Mouse (Mus musculus) kidney, embryonic 16.5 days (tissue): ENCODE results near the gene Ptger3. TPM values are rescaled to one million over a fixed set of nuclear protein-coding genes. Genes with fewer than 3 reads are reported as not detected.

ENCODE experiments used
- ATAC-seq: fragments of 200-750 bp; cut with Nextera tagmentation; 2 replicates; pipeline ENCODE4 v1.8.0; 2017; ENCODE audit warnings: moderate TSS enrichment; ENCODE audit not compliant: low FRiP score, low TSS enrichment
- H3K27ac ChIP-seq: fragments of 300-500 bp; sonication (generic); 2 replicates; pipeline ENCODE4 v1.5.1; 2014; ENCODE audit warnings: low read length
- H3K27me3 ChIP-seq: fragments of 300-500 bp; sonication (generic); 2 replicates; pipeline ENCODE4 v1.6.1; 2014; ENCODE audit warnings: low read length, control low read depth, mixed read lengths; ENCODE audit not compliant: insufficient read depth
- H3K36me3 ChIP-seq: fragments of 300-500 bp; sonication (generic); 2 replicates; pipeline ENCODE4 v1.6.1; 2014; ENCODE audit warnings: low read length, control low read depth, mixed read lengths; ENCODE audit not compliant: insufficient read depth
- H3K4me1 ChIP-seq: fragments of 300-500 bp; sonication (generic); 2 replicates; pipeline ENCODE4 v1.6.1; 2014; ENCODE audit warnings: low read length, control low read depth, mixed read lengths; ENCODE audit not compliant: insufficient read depth
- H3K4me2 ChIP-seq: fragments of 300-500 bp; sonication (generic); replicated peaks from 2 replicates; pipeline ENCODE4 v1.6.1; 2014; ENCODE audit warnings: low read depth, low read length
- H3K4me3 ChIP-seq: fragments of 300-500 bp; sonication (generic); 2 replicates; pipeline ENCODE4 v1.5.1; 2014; ENCODE audit warnings: mild to moderate bottlenecking, low read length
- H3K9ac ChIP-seq: fragments of 300-500 bp; sonication (generic); replicated peaks from 2 replicates; pipeline ENCODE4 v1.6.1; 2014; ENCODE audit warnings: low read length
- H3K9me3 ChIP-seq: fragments of 300-500 bp; sonication (generic); 2 replicates; pipeline ENCODE4 v1.6.1; 2016; ENCODE audit warnings: low read length, control low read depth
- WGBS: fragments of 180-500 bp; shearing (Covaris S2); extraction: QIAGEN DNeasy Blood & Tissue Kit; methylation state at CpG from one replicate; pipeline ENCODE4 v1.1.7; 2014; 5-methylcytosine and 5-hydroxymethylcytosine counted together
- polyA plus RNA-seq: library from polyadenylated mRNA; unstranded; fragments of >200 nt; fragmentation: Nextera tagmentation; extraction: Ambion mirVana; gene quantifications from 2 replicates; pipeline ENCODE4 v1.2.1, GENCODE M21; 2015

Gene Ptger3
- 7.2 and 7.4 TPM in 2 replicates for polyA plus RNA-seq

GRCm38 (mm10) chr3:157566725-157567565 lies at the start of gene Ptger3:
TSS of gene Ptger3 (plus strand) at chr3:157566892.
- H3K27me3 ChIP-seq, result peaks cover 40% of the 10 kb centered on the region
- H3K4me1 ChIP-seq, result peaks cover 11% of the 10 kb centered on the region; the same call in 1 of the 2 replicates
- no peaks in the 10 kb centered on the region for H3K36me3 ChIP-seq
- ATAC-seq, result peak; percentile 88
- H3K27ac ChIP-seq, result no peak within 1 kb of the TSS
- H3K4me2 ChIP-seq, result peak within 1 kb of the TSS; percentile 93
- H3K9me3 ChIP-seq, result no peaks in the 10 kb centered on the region
- WGBS, result 2% methylated on average over 71 of the region's 84 CpGs
- peak within 1 kb of the TSS; percentile 45 for H3K9ac ChIP-seq
- H3K4me3 ChIP-seq, result peak within 1 kb of the TSS; percentile 56

DNA sequence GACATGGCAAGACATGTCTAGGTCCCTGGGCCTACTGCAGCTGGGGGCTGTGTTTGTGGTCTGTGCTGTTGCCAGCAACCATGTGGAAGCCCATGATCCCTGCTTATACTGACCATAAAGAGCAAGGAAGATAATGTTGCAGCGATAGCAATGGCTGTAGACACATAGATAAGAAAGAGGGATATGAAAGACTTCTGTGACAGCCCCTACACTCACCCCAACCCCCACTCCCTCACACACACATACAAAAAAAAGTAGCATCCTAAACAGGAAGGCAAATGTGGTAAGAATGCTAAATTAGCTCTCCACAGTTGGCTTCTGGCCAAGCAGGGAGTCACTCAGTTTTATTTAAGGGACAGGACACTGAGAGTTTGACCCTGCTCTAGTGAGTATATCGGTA lies 48.7 kb upstream of the Ptger3 start:
- no peaks in the 10 kb centered on the region; the same call in 1 of the 2 replicates for H3K4me1 ChIP-seq
- H3K27ac ChIP-seq, result no peak overlapping the region
- ATAC-seq, result peak; percentile 36; the same call in 1 of the 2 replicates
- H3K27me3 ChIP-seq, result no peaks in the 10 kb centered on the region
- H3K36me3 ChIP-seq, result no peaks in the 10 kb centered on the region
- H3K4me3 ChIP-seq, result no peak overlapping the region
- no peak overlapping the region for H3K9ac ChIP-seq
- no peak overlapping the region for H3K4me2 ChIP-seq
- H3K9me3 ChIP-seq, result no peaks in the 10 kb centered on the region
- WGBS, result 52% methylated on average over 2 of the region's 2 CpGs

- Histone ChIP-seq H3K4me1 (no peaks in the 10 kb centered on the region; the same call in 1 of the 2 replicates), H3K9ac (no peak overlapping the region)
- ATAC-seq, result peak; percentile 46; the same call in 1 of the 2 replicates
Observed at GRCm38 (mm10) chr3:157520433-157520832, 46.3 kb upstream of the Ptger3 start.

GRCm38 (mm10) chr3:157523834-157524233 lies 42.9 kb upstream of the Ptger3 start:
- Histone ChIP-seq H3K4me3 (no peak overlapping the region), H3K4me1 (no peaks in the 10 kb centered on the region), H3K27ac (no peak overlapping the region), H3K9ac (no peak overlapping the region), H3K4me2 (no peak overlapping the region), H3K9me3 (no peaks in the 10 kb centered on the region), H3K27me3 (no peaks in the 10 kb centered on the region), H3K36me3 (no peaks in the 10 kb centered on the region)
- no peak for ATAC-seq
- 50% methylated on average over 1 of the region's 1 CpGs for WGBS

More at GRCm38 (mm10) chr3:157520433-157520832, 46.3 kb upstream of the Ptger3 start:
- Histone ChIP-seq H3K9me3 (no peaks in the 10 kb centered on the region), H3K4me3 (no peak overlapping the region), H3K27me3 (no peaks in the 10 kb centered on the region), H3K27ac (no peak overlapping the region), H3K36me3 (no peaks in the 10 kb centered on the region), H3K4me2 (no peak overlapping the region)
- WGBS, result 4% methylated on average over 1 of the region's 1 CpGs

DNA sequence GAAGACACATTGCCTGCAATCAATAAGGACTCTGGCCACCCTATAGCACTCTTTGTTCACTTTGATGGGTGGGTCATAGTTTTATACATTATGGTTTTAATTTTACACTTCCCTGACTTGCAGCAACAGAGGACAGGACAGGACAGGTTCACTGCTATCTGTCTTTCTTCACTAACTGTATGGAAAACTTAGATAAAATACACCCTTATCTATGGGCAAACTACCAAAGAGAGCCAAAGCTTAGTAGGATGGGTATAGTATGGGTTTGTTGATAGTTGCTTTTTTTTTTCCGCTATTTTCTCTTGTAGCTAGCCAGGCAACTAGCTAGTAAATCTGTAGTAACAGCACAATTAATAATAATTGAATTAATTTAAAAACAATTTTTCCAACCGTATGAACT lies 35.1 kb upstream of the Ptger3 start:
- ATAC-seq, result no peak

DNA sequence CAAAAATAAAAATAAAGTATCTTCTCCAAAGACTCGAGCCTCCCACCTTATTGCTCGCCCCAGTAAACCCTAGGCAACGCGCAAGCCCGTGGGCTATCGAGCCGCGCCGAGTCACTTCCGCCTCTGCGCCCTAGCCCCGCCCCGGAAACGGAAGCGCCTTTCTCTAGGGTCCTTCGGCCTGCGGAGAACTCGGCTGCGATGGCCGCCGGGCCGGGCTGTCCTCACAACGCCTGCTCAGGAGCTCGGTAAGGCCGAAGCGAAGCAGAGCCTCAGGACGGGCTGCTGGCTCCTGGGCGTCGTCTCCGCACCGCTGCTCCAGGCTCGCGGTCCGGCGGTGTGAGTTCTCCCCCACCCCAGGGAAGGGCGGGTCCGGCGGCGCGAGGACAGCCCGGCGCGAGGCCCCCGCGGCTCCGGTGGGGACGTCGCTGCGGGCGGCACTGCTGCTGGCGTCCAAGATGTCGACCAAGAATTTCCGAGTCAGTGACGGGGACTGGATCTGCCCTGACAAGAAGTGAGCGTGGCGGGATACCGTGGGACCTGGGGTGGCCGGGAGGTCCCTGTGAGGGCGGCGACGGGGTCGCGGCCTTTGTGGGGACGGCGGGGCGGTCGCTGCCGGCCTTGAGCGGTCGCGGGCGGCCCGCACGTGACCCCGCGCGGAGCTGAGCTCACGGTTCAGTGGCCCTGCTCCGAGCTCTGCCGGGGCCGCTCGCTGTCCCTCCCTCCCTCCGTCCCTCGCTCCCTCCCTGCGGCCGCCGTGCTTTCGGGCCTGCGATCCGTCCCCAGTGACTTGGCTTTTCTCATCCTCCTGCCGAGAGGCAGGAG lies 32.5 kb upstream of the Ptger3 start, which contains the start of gene Zranb2:
Zranb2 (plus strand) TSS at position 197 of the 822 bp plus-strand sequence.
- Histone ChIP-seq H3K27ac (peak within 1 kb of the TSS; percentile 95), H3K9ac (peak within 1 kb of the TSS; percentile 95), H3K4me3 (peak within 1 kb of the TSS; percentile 94), H3K36me3 (peaks cover 11% of the 10 kb centered on the region), H3K27me3 (peaks cover 24% of the 10 kb centered on the region), H3K4me1 (peaks cover 9% of the 10 kb centered on the region; the same call in 1 of the 2 replicates), H3K4me2 (peak within 1 kb of the TSS; percentile 85), H3K9me3 (peaks cover 6% of the 10 kb centered on the region)
- 0% methylated on average over 80 of the region's 91 CpGs for WGBS
- peak; percentile 95 for ATAC-seq

More for the DNA sequence above, 35.1 kb upstream of the Ptger3 start:
- H3K9me3 ChIP-seq, result peaks cover 6% of the 10 kb centered on the region
- peaks cover 9% of the 10 kb centered on the region; the same call in 1 of the 2 replicates for H3K4me1 ChIP-seq
- H3K36me3 ChIP-seq, result peaks cover 2% of the 10 kb centered on the region; the same call in 1 of the 2 replicates
- no peak overlapping the region for H3K4me3 ChIP-seq
- H3K9ac ChIP-seq, result no peak overlapping the region
- no peak overlapping the region for H3K27ac ChIP-seq
- 78% methylated on average over 2 of the region's 2 CpGs for WGBS
- no peak overlapping the region for H3K4me2 ChIP-seq
- H3K27me3 ChIP-seq, result peaks cover 24% of the 10 kb centered on the region

- Histone ChIP-seq H3K9me3 (peaks cover 6% of the 10 kb centered on the region), H3K4me3 (peak overlapping the region; percentile 94), H3K27me3 (peaks cover 20% of the 10 kb centered on the region), H3K9ac (peak overlapping the region; percentile 95), H3K27ac (peak overlapping the region; percentile 95), H3K4me1 (peaks cover 9% of the 10 kb centered on the region; the same call in 1 of the 2 replicates), H3K36me3 (peaks cover 16% of the 10 kb centered on the region), H3K4me2 (peak overlapping the region; percentile 85)
- peak; percentile 24 for ATAC-seq
- WGBS, result 2% methylated on average over 15 of the region's 15 CpGs
Observed at GRCm38 (mm10) chr3:157534786-157535415, 31.8 kb upstream of the Ptger3 start.

GRCm38 (mm10) chr3:157549323-157549722 lies 17.4 kb upstream of the Ptger3 start:
- H3K36me3 ChIP-seq, result peaks cover 36% of the 10 kb centered on the region
- ATAC-seq, result no peak
- 96% methylated on average over 2 of the region's 2 CpGs for WGBS

More at GRCm38 (mm10) chr3:157549323-157549722, 17.4 kb upstream of the Ptger3 start:
- Histone ChIP-seq H3K4me1 (no peaks in the 10 kb centered on the region), H3K27ac (no peak overlapping the region), H3K4me3 (no peak overlapping the region), H3K27me3 (no peaks in the 10 kb centered on the region), H3K9me3 (no peaks in the 10 kb centered on the region), H3K4me2 (no peak overlapping the region), H3K9ac (no peak overlapping the region)
